Mouse (Mus musculus) MEL (cell line): ENCODE measurements around the gene Col4a3bp. TPM values are rescaled to one million over a fixed set of nuclear protein-coding genes. Genes with fewer than 3 reads are reported as not detected.
A peak's percentile ranks its signal among the peaks of the same experiment; 100 is the strongest.

Source experiments
- DNase-seq: peaks from one replicate; pipeline ENCODE4 v3.0.0; 2011; ENCODE audit warnings: low read depth, low spot score
- H3K27ac ChIP-seq: 2 replicates; pipeline ENCODE4 v1.5.1; 2012; ENCODE audit warnings: low read depth, mild to moderate bottlenecking, control low read depth, low read length, moderate library complexity; ENCODE audit not compliant: control insufficient read depth
- H3K27me3 ChIP-seq, 2 experiments: fragments of 150-350 bp in 1 of 2; sonication (generic) in 1 of 2; 2 replicates each; pipeline ENCODE4 v1.6.1; 2012; ENCODE audit warnings: low read length in 2 of 2, mild to moderate bottlenecking in 2 of 2, improper control_type of control experiment in 1 of 2, moderate library complexity in 1 of 2; ENCODE audit not compliant: insufficient read depth in 2 of 2, control insufficient read depth in 1 of 2
- H3K36me3 ChIP-seq, 2 experiments: 2 replicates each; pipeline ENCODE4 v1.6.1; 2012 to 2014; ENCODE audit warnings: low read length in 2 of 2, improper control_type of control experiment in 1 of 2, inconsistent platforms in 1 of 2, mild to moderate bottlenecking in 1 of 2; ENCODE audit not compliant: insufficient read depth in 2 of 2, control insufficient read depth in 1 of 2
- H3K4me1 ChIP-seq, 2 experiments: fragments of 150-350 bp in 1 of 2; sonication (generic) in 1 of 2; 2 replicates each; pipeline ENCODE4 v1.6.1; 2012; ENCODE audit warnings: low read length in 2 of 2, improper control_type of control experiment in 1 of 2, mild to moderate bottlenecking in 1 of 2; ENCODE audit not compliant: insufficient read depth in 2 of 2, control insufficient read depth in 1 of 2
- H3K4me3 ChIP-seq, 2 experiments: fragments of 150-350 bp in 1 of 2; sonication (generic) in 1 of 2; 2 replicates each; pipeline ENCODE4 v1.5.1; 2012; ENCODE audit warnings: low read depth in 2 of 2, low read length in 2 of 2, mild to moderate bottlenecking in 2 of 2, moderate library complexity in 2 of 2, control low read depth in 1 of 2, improper control_type of control experiment in 1 of 2; ENCODE audit not compliant: control insufficient read depth in 1 of 2, insufficient read depth in 1 of 2
- H3K79me2 ChIP-seq: 2 replicates; pipeline ENCODE4 v1.6.1; 2012; ENCODE audit warnings: mild to moderate bottlenecking, low read length, moderate library complexity; ENCODE audit not compliant: control insufficient read depth, poor library complexity, insufficient read depth
- H3K9ac ChIP-seq: 2 replicates; pipeline ENCODE4 v1.6.1; 2012; ENCODE audit warnings: low read depth, mild to moderate bottlenecking, control low read depth, low read length, moderate library complexity; ENCODE audit not compliant: control insufficient read depth, poor library complexity, severe bottlenecking
- H3K9me3 ChIP-seq: fragments of 150-350 bp; sonication (generic); replicated peaks from 2 replicates; pipeline ENCODE4 v1.6.1; 2012; ENCODE audit warnings: mild to moderate bottlenecking, low read length, improper control_type of control experiment, moderate library complexity; ENCODE audit not compliant: insufficient read depth
- BHLHE40 ChIP-seq: IDR thresholded peaks from 2 replicates; pipeline ENCODE4 v1.6.1; 2012; ENCODE audit warnings: low read depth, mild to moderate bottlenecking, inconsistent platforms, low read length, improper control_type of control experiment, borderline replicate concordance
- CHD1 ChIP-seq: IDR thresholded peaks from 2 replicates; pipeline ENCODE4 v1.6.1; 2012; ENCODE audit warnings: low read depth, mild to moderate bottlenecking, inconsistent platforms, low read length, improper control_type of control experiment
- CHD2 ChIP-seq: IDR thresholded peaks from 2 replicates; pipeline ENCODE4 v1.6.1; 2011; ENCODE audit warnings: low read length, improper control_type of control experiment
- CTCF ChIP-seq, 3 experiments: IDR thresholded peaks in 2 of 3; conservative IDR thresholded peaks in 1 of 3; 2 replicates each; pipeline ENCODE4 v1.5.1; 2011 to 2012; ENCODE audit warnings: low read length in 3 of 3, low read depth in 2 of 3, mild to moderate bottlenecking in 2 of 3, improper control_type of control experiment in 1 of 3, inconsistent platforms in 1 of 3, mixed read lengths in 1 of 3, moderate library complexity in 1 of 3; ENCODE audit not compliant: control insufficient read depth in 1 of 3, insufficient read depth in 1 of 3, poor library complexity in 1 of 3, severe bottlenecking in 1 of 3
- E2F4 ChIP-seq: IDR thresholded peaks from 2 replicates; pipeline ENCODE4 v1.6.1; 2011; ENCODE audit warnings: low read depth, low read length, improper control_type of control experiment, borderline replicate concordance
- ELF1 ChIP-seq: IDR thresholded peaks from 2 replicates; pipeline ENCODE4 v1.6.1; 2014; ENCODE audit warnings: low read depth, mild to moderate bottlenecking, inconsistent platforms, low read length, improper control_type of control experiment, moderate library complexity
- EP300 ChIP-seq, 2 experiments: IDR thresholded peaks; 2 replicates each; pipeline ENCODE4 v1.6.1; 2011; ENCODE audit warnings: improper control_type of control experiment in 2 of 2, low read length in 2 of 2, low read depth in 1 of 2, mild to moderate bottlenecking in 1 of 2
- ETS1 ChIP-seq: IDR thresholded peaks from 2 replicates; pipeline ENCODE4 v1.6.1; 2012; ENCODE audit warnings: low read depth, mild to moderate bottlenecking, inconsistent platforms, low read length, improper control_type of control experiment, moderate library complexity
- GABPA ChIP-seq: IDR thresholded peaks from 2 replicates; pipeline ENCODE4 v1.6.1; 2012; ENCODE audit warnings: low read depth, mild to moderate bottlenecking, inconsistent platforms, low read length, improper control_type of control experiment, moderate library complexity
- GATA1 ChIP-seq: IDR thresholded peaks from 2 replicates; pipeline ENCODE4 v1.6.1; 2011; ENCODE audit warnings: low read depth, low read length, improper control_type of control experiment
- HCFC1 ChIP-seq: IDR thresholded peaks from 2 replicates; pipeline ENCODE4 v1.6.1; 2012; ENCODE audit warnings: low read depth, mild to moderate bottlenecking, inconsistent platforms, low read length, improper control_type of control experiment, moderate library complexity
- JUND ChIP-seq: IDR thresholded peaks from 2 replicates; pipeline ENCODE4 v1.6.1; 2011; ENCODE audit warnings: low read depth, mild to moderate bottlenecking, improper control_type of control experiment, low read length
- KAT2A ChIP-seq: conservative IDR thresholded peaks from 2 replicates; pipeline ENCODE4 v1.6.1; 2012; ENCODE audit warnings: low read depth, low read length, improper control_type of control experiment, inconsistent platforms
- MAFK ChIP-seq: IDR thresholded peaks from 2 replicates; pipeline ENCODE4 v1.6.1; 2011; ENCODE audit warnings: low read depth, mild to moderate bottlenecking, low read length, improper control_type of control experiment, borderline replicate concordance
- MAX ChIP-seq: IDR thresholded peaks from 2 replicates; pipeline ENCODE4 v1.6.1; 2011; ENCODE audit warnings: low read length, improper control_type of control experiment
- MAZ ChIP-seq: IDR thresholded peaks from 2 replicates; pipeline ENCODE4 v1.6.1; 2012; ENCODE audit warnings: low read depth, mild to moderate bottlenecking, inconsistent platforms, low read length, improper control_type of control experiment
- MEF2A ChIP-seq: IDR thresholded peaks from 2 replicates; pipeline ENCODE4 v1.6.1; 2014; ENCODE audit warnings: low read depth, mild to moderate bottlenecking, inconsistent platforms, low read length, improper control_type of control experiment; ENCODE audit not compliant: poor library complexity, insufficient replicate concordance, severe bottlenecking; ENCODE audit errors: extremely low read depth
- MXI1 ChIP-seq: IDR thresholded peaks from 2 replicates; pipeline ENCODE4 v1.6.1; 2011; ENCODE audit warnings: mild to moderate bottlenecking, low read depth, low read length, improper control_type of control experiment
- MYB ChIP-seq: IDR thresholded peaks from 2 replicates; pipeline ENCODE4 v1.6.1; 2011; ENCODE audit warnings: mild to moderate bottlenecking, low read depth, low read length, improper control_type of control experiment
- MYC ChIP-seq: IDR thresholded peaks from 2 replicates; pipeline ENCODE4 v1.6.1; 2011; ENCODE audit warnings: low read depth, mild to moderate bottlenecking, low read length, improper control_type of control experiment, moderate library complexity
- NRF1 ChIP-seq: IDR thresholded peaks from 2 replicates; pipeline ENCODE4 v1.6.1; 2014; ENCODE audit warnings: low read depth, mild to moderate bottlenecking, inconsistent platforms, low read length, improper control_type of control experiment, moderate library complexity; ENCODE audit not compliant: poor library complexity, insufficient read depth, severe bottlenecking
- POLR2A ChIP-seq, 2 experiments: IDR thresholded peaks; 2 replicates each; pipeline ENCODE4 v1.6.1; 2011 to 2012; ENCODE audit warnings: low read length in 2 of 2, mild to moderate bottlenecking in 2 of 2, control low read depth in 1 of 2, improper control_type of control experiment in 1 of 2, low read depth in 1 of 2, moderate library complexity in 1 of 2; ENCODE audit not compliant: control insufficient read depth in 1 of 2, insufficient read depth in 1 of 2, poor library complexity in 1 of 2
- POLR2AphosphoS2 ChIP-seq: IDR thresholded peaks from 2 replicates; pipeline ENCODE4 v1.6.1; 2011; ENCODE audit warnings: low read length, improper control_type of control experiment
- POLR2AphosphoS5 ChIP-seq: IDR thresholded peaks from 2 replicates; pipeline ENCODE4 v1.6.1; 2012; ENCODE audit warnings: low read depth, borderline replicate concordance, mild to moderate bottlenecking, inconsistent platforms, low read length, moderate library complexity, mixed read lengths
- RAD21 ChIP-seq: IDR thresholded peaks from 2 replicates; pipeline ENCODE4 v1.6.1; 2011; ENCODE audit warnings: mild to moderate bottlenecking, low read depth, low read length, improper control_type of control experiment
- RCOR1 ChIP-seq: IDR thresholded peaks from 2 replicates; pipeline ENCODE4 v1.6.1; 2012; ENCODE audit warnings: low read depth, mild to moderate bottlenecking, inconsistent platforms, low read length, improper control_type of control experiment
- SIN3A ChIP-seq: IDR thresholded peaks from 2 replicates; pipeline ENCODE4 v1.6.1; 2012; ENCODE audit warnings: low read length, improper control_type of control experiment, inconsistent platforms
- SMC3 ChIP-seq: IDR thresholded peaks from 2 replicates; pipeline ENCODE4 v1.6.1; 2011; ENCODE audit warnings: low read depth, low read length, improper control_type of control experiment
- TAL1 ChIP-seq: IDR thresholded peaks from 2 replicates; pipeline ENCODE4 v1.6.1; 2012; ENCODE audit warnings: mild to moderate bottlenecking, inconsistent platforms, low read length, moderate library complexity, mixed read lengths
- TBP ChIP-seq: IDR thresholded peaks from 2 replicates; pipeline ENCODE4 v1.8.0; 2011; ENCODE audit warnings: low read depth, low read length, improper control_type of control experiment
- TCF12 ChIP-seq: IDR thresholded peaks from 2 replicates; pipeline ENCODE4 v1.6.1; 2014; ENCODE audit warnings: low read depth, mild to moderate bottlenecking, inconsistent platforms, low read length, improper control_type of control experiment, moderate library complexity
- UBTF ChIP-seq: IDR thresholded peaks from 2 replicates; pipeline ENCODE4 v1.6.1; 2012; ENCODE audit warnings: low read depth, mild to moderate bottlenecking, inconsistent platforms, low read length, improper control_type of control experiment, moderate library complexity, borderline replicate concordance; ENCODE audit not compliant: insufficient read depth
- USF1 ChIP-seq: IDR thresholded peaks from 2 replicates; pipeline ENCODE4 v1.6.1; 2014; ENCODE audit warnings: low read depth, mild to moderate bottlenecking, inconsistent platforms, low read length, improper control_type of control experiment, moderate library complexity
- USF2 ChIP-seq, 2 experiments: IDR thresholded peaks; 2 replicates each; pipeline ENCODE4 v1.6.1; 2011 to 2012; ENCODE audit warnings: improper control_type of control experiment in 2 of 2, low read length in 2 of 2, borderline replicate concordance in 1 of 2, inconsistent platforms in 1 of 2, low read depth in 1 of 2, mild to moderate bottlenecking in 1 of 2; ENCODE audit not compliant: insufficient read depth in 1 of 2
- ZC3H11A ChIP-seq: IDR thresholded peaks from 2 replicates; pipeline ENCODE4 v1.6.1; 2012; ENCODE audit warnings: low read depth, mild to moderate bottlenecking, inconsistent platforms, low read length, improper control_type of control experiment
- ZKSCAN1 ChIP-seq: IDR thresholded peaks from 2 replicates; pipeline ENCODE4 v1.6.1; 2012; ENCODE audit warnings: low read depth, mild to moderate bottlenecking, inconsistent platforms, low read length, improper control_type of control experiment, moderate library complexity
- ZMIZ1 ChIP-seq: IDR thresholded peaks from 2 replicates; pipeline ENCODE4 v1.6.1; 2012; ENCODE audit warnings: low read depth, mild to moderate bottlenecking, inconsistent platforms, low read length, improper control_type of control experiment, moderate library complexity
- ZNF384 ChIP-seq: IDR thresholded peaks from 2 replicates; pipeline ENCODE4 v1.6.1; 2012; ENCODE audit warnings: low read depth, mild to moderate bottlenecking, inconsistent platforms, low read length, improper control_type of control experiment
- polyA plus RNA-seq, 2 experiments: library from polyadenylated mRNA; stranded (reverse) in 1 of 2; unstranded in 1 of 2; fragments of >175 nt in 1 of 2; fragments of >200 nt in 1 of 2; gene quantifications; 2 replicates each; pipeline versions ENCODE4 v1.2.1 to v1.2.4; 2012; ENCODE audit warnings: low replicate concordance in 2 of 2, low read depth in 1 of 2; ENCODE audit not compliant: insufficient read length in 2 of 2, insufficient read depth in 1 of 2, missing spikeins in 1 of 2
- total RNA-seq: library from RNA; depleted of rRNA; stranded (reverse); fragments of 300-350 nt; gene quantifications from 2 replicates; pipeline ENCODE4 v1.2.3, GENCODE M21; 2012

Gene Col4a3bp
- total and polyA plus RNA-seq, 3 experiments: 8.9 to 12.1 TPM; not detected in 1

GRCm38 (mm10) chr13:96529542-96529941 lies 12.9 kb upstream of the Col4a3bp start:
- H3K79me2 ChIP-seq: peaks cover 4% of the 10 kb centered on the region; the same call in 1 of the 2 replicates
- H3K4me3 ChIP-seq: no peak overlapping the region
- DNase-seq: peak; percentile 66
- H3K27me3 ChIP-seq: no peaks in the 10 kb centered on the region
- H3K4me1 ChIP-seq: peaks cover 11 to 25% of the 10 kb centered on the region in 2 experiments
- no peak overlapping the region for H3K9ac ChIP-seq
- peaks cover 0 to 18% of the 10 kb centered on the region in 2 experiments; a peak in 2 of 4 replicates for H3K36me3 ChIP-seq
- peak overlapping the region; percentile 59; the same call in 1 of the 2 replicates for H3K27ac ChIP-seq
- no peaks in the 10 kb centered on the region for H3K9me3 ChIP-seq
- no peak for TF ChIP-seq SMC3
- no peak for TF ChIP-seq USF2 (IDR thresholded peaks at IDR 0.05; ENCODE audit: borderline replicate concordance in 1 of 2, insufficient read depth in 1 of 2, low read depth in 1 of 2, low read length in 2 of 2)
- TF ChIP-seq ZMIZ1: no peak
- no peak for TF ChIP-seq ZC3H11A
- TF ChIP-seq BHLHE40: no peak
- no peak for TF ChIP-seq TAL1
- peak; percentile 64; the same call in 1 of the 2 replicates for TF ChIP-seq ELF1
- no peak for TF ChIP-seq UBTF
- TF ChIP-seq CHD2: no peak
- TF ChIP-seq POLR2A (IDR thresholded peaks at IDR 0.05; ENCODE audit: control insufficient read depth in 1 of 2, insufficient read depth in 1 of 2, low read depth in 1 of 2, low read length in 2 of 2, poor library complexity in 1 of 2): no peak
- TF ChIP-seq NRF1: no peak
- TF ChIP-seq GATA1: peak; percentile 84
- TF ChIP-seq RCOR1: 0 out of 2 replicates have a peak, but pooled peaks have one; percentile 52
- TF ChIP-seq SIN3A: no peak
- TF ChIP-seq MEF2A: no peak
- TF ChIP-seq POLR2AphosphoS5: no peak
- no peak for TF ChIP-seq CTCF (IDR thresholded peaks at IDR 0.05 in 2 of 3, conservative IDR thresholded peaks at IDR 0.05 in 1 of 3; ENCODE audit: control insufficient read depth in 1 of 3, insufficient read depth in 1 of 3, low read depth in 2 of 3, low read length in 3 of 3, poor library complexity in 1 of 3, severe bottlenecking in 1 of 3)
- no peak for TF ChIP-seq ZKSCAN1
- no peak for TF ChIP-seq JUND
- 0 out of 2 replicates have a peak, but pooled peaks have one; percentile 7 for TF ChIP-seq TCF12
- TF ChIP-seq E2F4: no peak
- TF ChIP-seq MYC: peak; percentile 47; the same call in 1 of the 2 replicates
- no peak for TF ChIP-seq RAD21
- TF ChIP-seq ZNF384: no peak
- TF ChIP-seq CHD1: no peak
- TF ChIP-seq KAT2A: no peak
- no peak for TF ChIP-seq MXI1
- no peak for TF ChIP-seq GABPA
- TF ChIP-seq ETS1: peak; percentile 46; the same call in 1 of the 2 replicates
- no peak for TF ChIP-seq POLR2AphosphoS2
- no peak for TF ChIP-seq MAFK
- TF ChIP-seq MYB: no peak
- TF ChIP-seq HCFC1: no peak; the same call in 1 of the 2 replicates
- TF ChIP-seq MAX: no peak
- peak; percentile 70 to 82 for TF ChIP-seq EP300 (IDR thresholded peaks at IDR 0.05; ENCODE audit: low read depth in 1 of 2, low read length in 2 of 2)
- TF ChIP-seq TBP: no peak
- no peak for TF ChIP-seq MAZ
- TF ChIP-seq USF1: no peak
